Mouse (Mus musculus) midbrain, embryonic 16.5 days (tissue): ENCODE measurements around the gene Pbx1. TPM values are rescaled to one million over a fixed set of nuclear protein-coding genes. Genes with fewer than 3 reads are reported as not detected.

Experiments used
- ATAC-seq: fragments of 200-750 bp; cut with Nextera tagmentation; 2 replicates; pipeline ENCODE4 v1.8.0; 2017; ENCODE audit warnings: moderate TSS enrichment
- H3K27ac ChIP-seq: fragments of 300-500 bp; sonication (generic); 2 replicates; pipeline ENCODE4 v1.5.1; 2014; ENCODE audit warnings: mild to moderate bottlenecking, low read length, mixed read lengths
- H3K27me3 ChIP-seq: fragments of 300-500 bp; sonication (generic); 2 replicates; pipeline ENCODE4 v1.6.1; 2014; ENCODE audit warnings: low read depth, low read length, mixed read lengths; ENCODE audit not compliant: control insufficient read depth, insufficient read depth
- H3K36me3 ChIP-seq: fragments of 300-500 bp; sonication (generic); 2 replicates; pipeline ENCODE4 v1.6.1; 2014; ENCODE audit warnings: mild to moderate bottlenecking, low read length, moderate library complexity, mixed read lengths; ENCODE audit not compliant: control insufficient read depth, insufficient read depth
- H3K4me1 ChIP-seq: fragments of 300-500 bp; sonication (generic); 2 replicates; pipeline ENCODE4 v1.6.1; 2014; ENCODE audit warnings: mild to moderate bottlenecking, low read length, mixed read lengths; ENCODE audit not compliant: control insufficient read depth, insufficient read depth
- H3K4me2 ChIP-seq: fragments of 300-500 bp; sonication (generic); 2 replicates; pipeline ENCODE4 v1.6.1; 2014; ENCODE audit warnings: mild to moderate bottlenecking, low read length, mixed read lengths
- H3K4me3 ChIP-seq: fragments of 300-500 bp; sonication (generic); 2 replicates; pipeline ENCODE4 v1.5.1; 2014; ENCODE audit warnings: low read depth, mild to moderate bottlenecking, low read length, moderate library complexity, mixed read lengths
- H3K9ac ChIP-seq: fragments of 300-500 bp; sonication (generic); 2 replicates; pipeline ENCODE4 v1.6.1; 2014; ENCODE audit warnings: low read depth, low read length, mixed read lengths
- H3K9me3 ChIP-seq: fragments of 300-500 bp; sonication (generic); replicated peaks from 2 replicates; pipeline ENCODE4 v1.6.1; 2014; ENCODE audit warnings: mild to moderate bottlenecking, low read length, mixed read lengths; ENCODE audit not compliant: control insufficient read depth, poor library complexity, severe bottlenecking
- WGBS: fragments of 180-500 bp; shearing (Covaris S2); extraction: QIAGEN DNeasy Blood & Tissue Kit; methylation state at CpG from one replicate; pipeline ENCODE4 v1.1.7; 2014; 5-methylcytosine and 5-hydroxymethylcytosine counted together
- polyA plus RNA-seq: library from polyadenylated mRNA; unstranded; fragments of >200 nt; fragmentation: Nextera tagmentation; extraction: Ambion mirVana; gene quantifications from 2 replicates; pipeline ENCODE4 v1.2.1, GENCODE M21; 2015

Pbx1 gene
- polyA plus RNA-seq, 1 experiment from 2014 or later: 71.8 TPM

GRCm38 (mm10) chr1:168332056-168332455 is 100.0 kb downstream of the Pbx1 start:
- no peak overlapping the region for H3K4me3 ChIP-seq
- H3K9ac ChIP-seq: no peak overlapping the region
- H3K27me3 ChIP-seq: no peaks in the 10 kb centered on the region
- no peak overlapping the region for H3K4me2 ChIP-seq
- H3K36me3 ChIP-seq: no peaks in the 10 kb centered on the region; the same call in 1 of the 2 replicates
- no peak for ATAC-seq
- H3K4me1 ChIP-seq: peaks cover 33% of the 10 kb centered on the region
- H3K27ac ChIP-seq: no peak overlapping the region
- 81% methylated on average over 9 of the region's 9 CpGs for WGBS
- H3K9me3 ChIP-seq: no peaks in the 10 kb centered on the region

GRCm38 (mm10) chr1:168328236-168328605 is 103.8 kb downstream of the Pbx1 start:
- Histone ChIP-seq H3K27ac (peak overlapping the region; percentile 60), H3K4me1 (peaks cover 68% of the 10 kb centered on the region), H3K27me3 (no peaks in the 10 kb centered on the region), H3K4me3 (no peak overlapping the region), H3K36me3 (no peaks in the 10 kb centered on the region), H3K9ac (no peak overlapping the region), H3K4me2 (no peak overlapping the region; the same call in 1 of the 2 replicates), H3K9me3 (no peaks in the 10 kb centered on the region)
- 40% methylated on average over 3 of the region's 3 CpGs for WGBS
- ATAC-seq: no peak

GRCm38 (mm10) chr1:168327405-168328235 is 104.5 kb downstream of the Pbx1 start:
- ATAC-seq: no peak
- no peak overlapping the region for H3K4me3 ChIP-seq
- 48% methylated on average over 18 of the region's 18 CpGs for WGBS
- H3K27me3 ChIP-seq: no peaks in the 10 kb centered on the region
- H3K4me2 ChIP-seq: no peak overlapping the region
- H3K4me1 ChIP-seq: peaks cover 68% of the 10 kb centered on the region
- H3K27ac ChIP-seq: peak overlapping the region; percentile 60
- H3K9ac ChIP-seq: no peak overlapping the region
- H3K36me3 ChIP-seq: no peaks in the 10 kb centered on the region
- no peaks in the 10 kb centered on the region for H3K9me3 ChIP-seq

- Histone ChIP-seq H3K27ac (peak overlapping the region; percentile 51), H3K27me3 (no peaks in the 10 kb centered on the region), H3K36me3 (no peaks in the 10 kb centered on the region), H3K9me3 (no peaks in the 10 kb centered on the region), H3K9ac (no peak overlapping the region), H3K4me1 (peaks cover 61% of the 10 kb centered on the region), H3K4me2 (no peak overlapping the region; the same call in 1 of the 2 replicates), H3K4me3 (no peak overlapping the region)
- WGBS: 37% methylated on average over 4 of the region's 4 CpGs
- no peak for ATAC-seq
Observed at GRCm38 (mm10) chr1:168325786-168326185, 106.3 kb downstream of the Pbx1 start.

- Histone ChIP-seq H3K4me1 (peaks cover 54% of the 10 kb centered on the region), H3K36me3 (no peaks in the 10 kb centered on the region), H3K9me3 (no peaks in the 10 kb centered on the region), H3K27me3 (no peaks in the 10 kb centered on the region), H3K27ac (peak overlapping the region; percentile 63), H3K9ac (no peak overlapping the region; the same call in 1 of the 2 replicates), H3K4me2 (no peak overlapping the region), H3K4me3 (no peak overlapping the region)
- WGBS: 26% methylated on average over 7 of the region's 7 CpGs
- ATAC-seq: no peak
Observed at GRCm38 (mm10) chr1:168324306-168325085, 107.6 kb downstream of the Pbx1 start.

- no peaks in the 10 kb centered on the region for H3K27me3 ChIP-seq
- no peak overlapping the region for H3K4me2 ChIP-seq
- no peaks in the 10 kb centered on the region for H3K36me3 ChIP-seq
- peak overlapping the region; percentile 63 for H3K27ac ChIP-seq
- ATAC-seq: no peak
- H3K9me3 ChIP-seq: no peaks in the 10 kb centered on the region
- H3K9ac ChIP-seq: no peak overlapping the region
- H3K4me3 ChIP-seq: no peak overlapping the region
- 42% methylated on average over 12 of the region's 12 CpGs for WGBS
- peaks cover 59% of the 10 kb centered on the region for H3K4me1 ChIP-seq
Observed at GRCm38 (mm10) chr1:168323436-168324108, 108.5 kb downstream of the Pbx1 start.

GRCm38 (mm10) chr1:168322892-168323291 is 109.2 kb downstream of the Pbx1 start:
- H3K9me3 ChIP-seq: no peaks in the 10 kb centered on the region
- 97% methylated on average over 1 of the region's 1 CpGs for WGBS

GRCm38 (mm10) chr1:168319695-168320094 is 112.4 kb downstream of the Pbx1 start:
- Histone ChIP-seq H3K4me3 (no peak overlapping the region), H3K27ac (no peak overlapping the region), H3K4me1 (peaks cover 27% of the 10 kb centered on the region), H3K4me2 (no peak overlapping the region), H3K36me3 (no peaks in the 10 kb centered on the region), H3K9me3 (no peaks in the 10 kb centered on the region), H3K9ac (no peak overlapping the region), H3K27me3 (no peaks in the 10 kb centered on the region)
- no peak for ATAC-seq
- WGBS: 86% methylated on average over 5 of the region's 5 CpGs

More at GRCm38 (mm10) chr1:168322892-168323291, 109.2 kb downstream of the Pbx1 start:
- Histone ChIP-seq H3K4me2 (no peak overlapping the region), H3K9ac (no peak overlapping the region), H3K4me1 (peaks cover 53% of the 10 kb centered on the region), H3K27me3 (no peaks in the 10 kb centered on the region), H3K27ac (no peak overlapping the region), H3K4me3 (no peak overlapping the region), H3K36me3 (no peaks in the 10 kb centered on the region)
- ATAC-seq: no peak
